ENCODE assay signal across 37 mouse cellular contexts in genomic region chr3:89152084-89152835, GRCm38 (mm10). TPM values are rescaled to one million over a fixed set of nuclear protein-coding genes. Genes with fewer than 3 reads are reported as not detected.
A peak's percentile ranks its signal among the peaks of the same experiment; 100 is the strongest.
DNase-seq lines count a peak whose midpoint lies in the region; ATAC-seq and TF ChIP-seq lines count a peak whose summit lies in the region.
"Had no signal": no experiment of that assay in that cellular context is flagged by ENCODE, and none has a peak within 500 bp of the region (broad histone marks: within the 10 kb centered on the region; RNA-seq: fewer than 3 reads in every experiment).

No protein-coding gene starts in this region.

- H3K79me2 ChIP-seq in MEL (ENCODE audit: control insufficient read depth, insufficient read depth, low read length, poor library complexity): no peaks in the 10 kb centered on the region

- H3K4me1 ChIP-seq in lung, embryonic 14.5 days (ENCODE audit: insufficient read depth): no peaks in the 10 kb centered on the region; the same call in 1 of the 2 replicates
- peaks cover 0 to 12% of the 10 kb centered on the region in 2 experiments; a peak in 2 of 4 replicates for H3K4me1 ChIP-seq in MEL (ENCODE audit: control insufficient read depth in 1 of 2, insufficient read depth in 2 of 2, low read length in 2 of 2)
- peaks cover 51% of the 10 kb centered on the region for H3K4me1 ChIP-seq in liver, embryonic 13.5 days (replicated peaks)

- no peak for TF ChIP-seq RAD21 in MEL (IDR thresholded peaks at IDR 0.05; ENCODE audit: low read depth, low read length)

- no peaks in the 10 kb centered on the region for H3K36me3 ChIP-seq in lung, embryonic 14.5 days (ENCODE audit: insufficient read depth)
- peaks cover 0 to 12% of the 10 kb centered on the region in 2 experiments; a peak in 2 of 4 replicates for H3K36me3 ChIP-seq in MEL (ENCODE audit: control insufficient read depth in 1 of 2, insufficient read depth in 2 of 2, low read length in 2 of 2)
- no peaks in the 10 kb centered on the region for H3K36me3 ChIP-seq in liver, embryonic 13.5 days
- H3K36me3 ChIP-seq: embryonic facial prominence, embryonic 12.5 days; intestine, embryonic 15.5 days; limb, embryonic 10.5 days; limb, embryonic 15.5 days had no signal

- TF ChIP-seq EP300 in MEL (IDR thresholded peaks at IDR 0.05; ENCODE audit: low read depth in 1 of 2, low read length in 2 of 2): peak in 1 of 2 experiments; percentile 45; a peak in 2 of 4 replicates

- DNase-seq in lung, embryonic 14.5 days: peak; percentile 7
- DNase-seq in lung, postnatal 10 days: no peak
- DNase-seq in MEL (ENCODE audit: low read depth, low spot score): peak; percentile 59
- no peak for DNase-seq in liver, embryonic 13.5 days
- DNase-seq in natural killer cell, adult 2 months (ENCODE audit: low spot score in 2 of 2): no peak
- no peak for DNase-seq in urinary bladder, postnatal 10 days (ENCODE audit: low spot score)
- DNase-seq: adrenal gland, postnatal 25 days; B cell, adult 2 months; cerebellum, adult 2 months; embryo, embryonic 11 days; gastrocnemius, adult 2 months; gastrocnemius, postnatal 36 days; heart, adult 18-20 months; heart, postnatal 36 days; kidney, adult 8-10 months; layer of hippocampus, adult 9-11 months; lung, postnatal 14 days; thymus, adult 2 months; thymus, postnatal 36 days had no signal

- 40% methylated on average over 17 of the region's 17 CpGs for WGBS in lung, embryonic 14.5 days
- 37% methylated on average over 17 of the region's 17 CpGs for WGBS in liver, embryonic 13.5 days (ENCODE audit: insufficient replicate concordance)

- H3K27ac ChIP-seq in lung, embryonic 14.5 days (ENCODE audit: low read depth): no peak overlapping the region
- no peak overlapping the region for H3K27ac ChIP-seq in MEL (ENCODE audit: control insufficient read depth, low read depth, low read length)
- H3K27ac ChIP-seq in liver, embryonic 13.5 days: peak overlapping the region; percentile 34; the same call in 1 of the 2 replicates
- H3K27ac ChIP-seq: embryonic facial prominence, embryonic 12.5 days; gastrocnemius, adult 2 months; hindbrain, embryonic 12.5 days; hindbrain, postnatal 0 days; intestine, embryonic 15.5 days; kidney, postnatal 0 days; limb, embryonic 10.5 days; limb, embryonic 15.5 days; midbrain, embryonic 12.5 days; neural tube, embryonic 13.5 days had no signal

- H3K9ac ChIP-seq in lung, embryonic 14.5 days: no peak overlapping the region
- no peak overlapping the region for H3K9ac ChIP-seq in MEL (ENCODE audit: control insufficient read depth, low read depth, low read length, poor library complexity, severe bottlenecking)
- peak overlapping the region; percentile 45; the same call in 1 of the 2 replicates for H3K9ac ChIP-seq in liver, embryonic 13.5 days
- H3K9ac ChIP-seq: embryonic facial prominence, embryonic 12.5 days; hindbrain, embryonic 12.5 days; intestine, embryonic 15.5 days; limb, embryonic 15.5 days; midbrain, embryonic 12.5 days; neural tube, embryonic 13.5 days had no signal

- H3K27me3 ChIP-seq in lung, embryonic 14.5 days (ENCODE audit: insufficient read depth, low read length): peaks cover 21% of the 10 kb centered on the region
- H3K27me3 ChIP-seq in MEL (ENCODE audit: control insufficient read depth in 1 of 2, insufficient read depth in 2 of 2, low read length in 2 of 2): no peaks in the 10 kb centered on the region
- H3K27me3 ChIP-seq in liver, embryonic 13.5 days: peaks cover 55% of the 10 kb centered on the region
- H3K27me3 ChIP-seq: intestine, embryonic 15.5 days; Patski had no signal

- no peak for ATAC-seq in lung, embryonic 14.5 days (ENCODE audit: insufficient read depth)
- ATAC-seq in liver, embryonic 13.5 days (ENCODE audit: low read depth): peak; percentile 24
- ATAC-seq: forebrain, embryonic 16.5 days; hindbrain, postnatal 0 days; intestine, embryonic 15.5 days; Patski had no signal

- no peak overlapping the region for H3K4me2 ChIP-seq in lung, embryonic 14.5 days
- 0 out of 2 replicates have a peak overlapping the region, but pooled peaks have one; percentile 12 for H3K4me2 ChIP-seq in liver, embryonic 13.5 days
- H3K4me2 ChIP-seq: embryonic facial prominence, embryonic 12.5 days; heart, embryonic 11.5 days; hindbrain, embryonic 12.5 days; intestine, embryonic 15.5 days; limb, embryonic 15.5 days; midbrain, embryonic 12.5 days; neural tube, embryonic 13.5 days had no signal

- no peak for TF ChIP-seq CTCF in lung, embryonic 14.5 days (IDR thresholded peaks at IDR 0.05; ENCODE audit: low read depth)
- no peak for TF ChIP-seq CTCF in MEL (IDR thresholded peaks at IDR 0.05 in 2 of 3, conservative IDR thresholded peaks at IDR 0.05 in 1 of 3; ENCODE audit: control insufficient read depth in 1 of 3, insufficient read depth in 1 of 3, low read depth in 2 of 3, low read length in 3 of 3, poor library complexity in 1 of 3, severe bottlenecking in 1 of 3)

- H3K4me3 ChIP-seq in lung, embryonic 14.5 days (ENCODE audit: low read depth, low read length): no peak overlapping the region
- H3K4me3 ChIP-seq in MEL (ENCODE audit: control insufficient read depth in 1 of 2, insufficient read depth in 1 of 2, low read depth in 2 of 2, low read length in 2 of 2): no peak overlapping the region
- H3K4me3 ChIP-seq in liver, embryonic 13.5 days (replicated peaks): no peak overlapping the region
- H3K4me3 ChIP-seq: embryonic facial prominence, embryonic 12.5 days; gastrocnemius, adult 2 months; hindbrain, embryonic 12.5 days; intestine, embryonic 15.5 days; limb, embryonic 10.5 days; limb, embryonic 15.5 days; midbrain, embryonic 12.5 days; myocyte; neural tube, embryonic 13.5 days had no signal

- no peaks in the 10 kb centered on the region for H3K9me3 ChIP-seq in lung, embryonic 14.5 days (ENCODE audit: low read depth, low read length)
- no peaks in the 10 kb centered on the region for H3K9me3 ChIP-seq in MEL (replicated peaks; ENCODE audit: insufficient read depth, low read length)
- no peaks in the 10 kb centered on the region for H3K9me3 ChIP-seq in liver, embryonic 13.5 days (replicated peaks)
- H3K9me3 ChIP-seq: embryonic facial prominence, embryonic 12.5 days; G1E; hindbrain, embryonic 12.5 days; intestine, embryonic 15.5 days; limb, embryonic 10.5 days; limb, embryonic 15.5 days; midbrain, embryonic 12.5 days; neural tube, embryonic 13.5 days had no signal

- TF ChIP-seq POLR2A in MEL (IDR thresholded peaks at IDR 0.05; ENCODE audit: control insufficient read depth in 1 of 2, insufficient read depth in 1 of 2, low read depth in 1 of 2, low read length in 2 of 2, poor library complexity in 1 of 2): no peak

TF ChIP-seq in MEL, 35 proteins besides CTCF, POLR2A, EP300 and RAD21 (continues in another document):
- TF ChIP-seq UBTF (IDR thresholded peaks at IDR 0.05; ENCODE audit: borderline replicate concordance, insufficient read depth, low read depth, low read length): no peak
- TF ChIP-seq GATA1 (IDR thresholded peaks at IDR 0.05; ENCODE audit: low read depth, low read length): peak; percentile 79
- no peak for TF ChIP-seq SMC3 (IDR thresholded peaks at IDR 0.05; ENCODE audit: low read depth, low read length)
- TF ChIP-seq TBP (IDR thresholded peaks at IDR 0.05; ENCODE audit: low read depth, low read length): peak; percentile 50; the same call in 1 of the 2 replicates
- TF ChIP-seq MEF2A (IDR thresholded peaks at IDR 0.05; ENCODE audit: extremely low read depth, insufficient replicate concordance, low read depth, low read length, poor library complexity, severe bottlenecking): no peak
- TF ChIP-seq TAL1 (IDR thresholded peaks at IDR 0.05; ENCODE audit: low read length): no peak
- TF ChIP-seq TCF12 (IDR thresholded peaks at IDR 0.05; ENCODE audit: low read depth, low read length): 0 out of 2 replicates have a peak, but pooled peaks have one; percentile 21
- TF ChIP-seq RCOR1 (IDR thresholded peaks at IDR 0.05; ENCODE audit: low read depth, low read length): no peak
- TF ChIP-seq ETS1 (IDR thresholded peaks at IDR 0.05; ENCODE audit: low read depth, low read length): 0 out of 2 replicates have a peak, but pooled peaks have one; percentile 11
- TF ChIP-seq SIN3A (IDR thresholded peaks at IDR 0.05; ENCODE audit: low read length): peak; percentile 32; the same call in 1 of the 2 replicates

RNA-seq across cellular contexts. Expression of gene Hcn3, which starts 7.7 kb away (rescaled TPM):
- polyA plus RNA-seq in lung, embryonic 14.5 days (2014; fragmentation: Nextera tagmentation; extraction: Ambion mirVana): 0.47 and 0.61 TPM in 2 replicates
- total RNA-seq in MEL (2012; rRNA removed): 4.0 TPM in 2 replicates
- polyA plus RNA-seq in MEL (2012; ENCODE audit: insufficient read depth in 1 of 2, insufficient read length in 2 of 2, low read depth in 1 of 2, low replicate concordance in 2 of 2, missing spikeins in 1 of 2): 1 to 10 TPM in 1 of 2 experiments, not detected in 1; 7.4 TPM
- polyA plus RNA-seq in liver, embryonic 13.5 days (2015; fragmentation: Nextera tagmentation; extraction: Ambion mirVana): 0.75 and 0.78 TPM in 2 replicates
- total RNA-seq: megakaryocyte, adult 5-6 weeks had no signal

RNA-seq across cellular contexts. Expression of gene Clk2, which starts 12.3 kb away (rescaled TPM):
- polyA plus RNA-seq in lung, embryonic 14.5 days (2014; fragmentation: Nextera tagmentation; extraction: Ambion mirVana): 26.1 and 26.4 TPM in 2 replicates
- total RNA-seq in MEL (2012; rRNA removed): 27.5 and 28.2 TPM in 2 replicates
- 100 to 1,000 TPM in 1 of 2 experiments, 10 to 100 TPM in 1; 83.6 to 138 TPM for polyA plus RNA-seq in MEL (2012; ENCODE audit: insufficient read depth in 1 of 2, insufficient read length in 2 of 2, low read depth in 1 of 2, low replicate concordance in 2 of 2, missing spikeins in 1 of 2)
- polyA plus RNA-seq in liver, embryonic 13.5 days (2015; fragmentation: Nextera tagmentation; extraction: Ambion mirVana): 10.3 and 10.8 TPM in 2 replicates

RNA-seq across cellular contexts. Expression of gene Pklr, which starts 16.3 kb away (rescaled TPM):
- 0.08 TPM in 1 of 2 replicates, not detected in the other for polyA plus RNA-seq in lung, embryonic 14.5 days (2014; fragmentation: Nextera tagmentation; extraction: Ambion mirVana)
- 41.1 and 53.2 TPM in 2 replicates for total RNA-seq in MEL (2012; rRNA removed)
- polyA plus RNA-seq in MEL (2012; ENCODE audit: insufficient read depth in 1 of 2, insufficient read length in 2 of 2, low read depth in 1 of 2, low replicate concordance in 2 of 2, missing spikeins in 1 of 2): 100 to 1,000 TPM; 133 to 185 TPM
- 133 and 136 TPM in 2 replicates for polyA plus RNA-seq in liver, embryonic 13.5 days (2015; fragmentation: Nextera tagmentation; extraction: Ambion mirVana)
- total RNA-seq: adrenal gland, adult 18-20 months; adrenal gland, postnatal 25 days; gastrocnemius, adult 2 months; gastrocnemius, postnatal 36 days; heart, adult 18-20 months; heart, postnatal 36 days; hindbrain, postnatal 0 days; left cerebral cortex, postnatal 10 days; midbrain, postnatal 0 days had no signal
- polyA plus RNA-seq: myocyte had no signal

RNA-seq across cellular contexts. Expression of gene Scamp3, which starts 25.0 kb away (rescaled TPM):
- polyA plus RNA-seq in lung, embryonic 14.5 days (2014; fragmentation: Nextera tagmentation; extraction: Ambion mirVana): 90.2 and 98.9 TPM in 2 replicates
- 78.1 and 101 TPM in 2 replicates for total RNA-seq in MEL (2012; rRNA removed)
- polyA plus RNA-seq in MEL (2012; ENCODE audit: insufficient read depth in 1 of 2, insufficient read length in 2 of 2, low read depth in 1 of 2, low replicate concordance in 2 of 2, missing spikeins in 1 of 2): 100 to 1,000 TPM in 1 of 2 experiments, not detected in 1; 287 TPM
- 67.4 and 72.1 TPM in 2 replicates for polyA plus RNA-seq in liver, embryonic 13.5 days (2015; fragmentation: Nextera tagmentation; extraction: Ambion mirVana)

RNA-seq across cellular contexts. Expression of gene Fam189b, which starts 30.7 kb away (rescaled TPM):
- polyA plus RNA-seq in lung, embryonic 14.5 days (2014; fragmentation: Nextera tagmentation; extraction: Ambion mirVana): 18.2 and 19.4 TPM in 2 replicates
- total RNA-seq in MEL (2012; rRNA removed): 6.2 and 7.0 TPM in 2 replicates
- 10 to 100 TPM in 1 of 2 experiments, not detected in 1; 35.3 TPM for polyA plus RNA-seq in MEL (2012; ENCODE audit: insufficient read depth in 1 of 2, insufficient read length in 2 of 2, low read depth in 1 of 2, low replicate concordance in 2 of 2, missing spikeins in 1 of 2)
- 2.8 and 3.9 TPM in 2 replicates for polyA plus RNA-seq in liver, embryonic 13.5 days (2015; fragmentation: Nextera tagmentation; extraction: Ambion mirVana)

Comparison
In these comparisons a context has a peak if more than half of its experiments do, and no peak if none do; other contexts are left out.
1. DNase-seq: peak in lung, embryonic 14.5 days (single experiment) and MEL (single experiment); none in lung, postnatal 10 days (single experiment), liver, embryonic 13.5 days (single experiment), natural killer cell, adult 2 months (0 of 2) and urinary bladder, postnatal 10 days (single experiment).
2. RNA of gene Pklr, which starts 16.3 kb away (polyA plus RNA-seq): 133 to 185 TPM in MEL and 133 to 136 TPM in liver, embryonic 13.5 days; 0.08 TPM in lung, embryonic 14.5 days; every median in the first group is over 100 times any median in the second.